Mouse (Mus musculus): ENCODE measurements at regions not wholly inside any gene's neighbourhood (a gene's known extent, or its start where the extent isn't known, plus 50 kb on each side); places are given as distances from the start of the nearest gene placed in this dataset.

- no peaks in the 10 kb centered on the region for H3K9me3 ChIP-seq (replicated peaks; ENCODE audit: control insufficient read depth, low read length, poor library complexity, severe bottlenecking)
- no peaks in the 10 kb centered on the region for H3K27me3 ChIP-seq (ENCODE audit: control insufficient read depth, insufficient read depth, low read depth, low read length)
- H3K27ac ChIP-seq (ENCODE audit: low read length), result no peak overlapping the region; the same call in 1 of the 2 replicates
- peak; percentile 93 for ATAC-seq
- no peak overlapping the region for H3K4me3 ChIP-seq (ENCODE audit: low read depth, low read length)
- 0 out of 2 replicates have a peak, but pooled peaks cover 2% of the 10 kb centered on the region for H3K4me1 ChIP-seq (ENCODE audit: control insufficient read depth, insufficient read depth, low read length)
- no peak overlapping the region for H3K9ac ChIP-seq (ENCODE audit: low read depth, low read length)
- no peaks in the 10 kb centered on the region for H3K36me3 ChIP-seq (ENCODE audit: control insufficient read depth, insufficient read depth, low read length)
- 40% methylated on average over 3 of the region's 3 CpGs for WGBS
- no peak overlapping the region for H3K4me2 ChIP-seq (ENCODE audit: low read length)
These were observed 55.1 kb upstream of the 1700008P02Rik start for GRCm38 (mm10) chr3:6675354-6675753.
